ENCODE assay signal across 25 mouse cellular contexts in genomic region chr10:38575726-38576125, GRCm38 (mm10).
DNase-seq lines count a peak whose midpoint lies in the region; ATAC-seq and TF ChIP-seq lines count a peak whose summit lies in the region.
"Had no signal": no experiment of that assay in that cellular context is flagged by ENCODE, and none has a peak within 500 bp of the region (broad histone marks: within the 10 kb centered on the region; RNA-seq: fewer than 3 reads in every experiment).

No protein-coding gene starts in this region.

- H3K27me3 ChIP-seq in midbrain, embryonic 11.5 days (ENCODE audit: control insufficient read depth, insufficient read depth, low read length), result no peaks in the 10 kb centered on the region
- no peaks in the 10 kb centered on the region for H3K27me3 ChIP-seq in midbrain, embryonic 10.5 days (ENCODE audit: low read depth, poor library complexity, severe bottlenecking)
- no peaks in the 10 kb centered on the region for H3K27me3 ChIP-seq in limb, embryonic 14.5 days (ENCODE audit: control insufficient read depth, insufficient read depth, low read length)
- no peaks in the 10 kb centered on the region for H3K27me3 ChIP-seq in forebrain, embryonic 16.5 days (replicated peaks; ENCODE audit: control insufficient read depth, insufficient read depth, low read length)
- H3K27me3 ChIP-seq: embryonic facial prominence, embryonic 12.5 days; forebrain, embryonic 13.5 days; heart, embryonic 12.5 days; heart, embryonic 15.5 days; hindbrain, embryonic 13.5 days had no signal

- no peak overlapping the region for H3K4me2 ChIP-seq in midbrain, embryonic 11.5 days
- H3K4me2 ChIP-seq in limb, embryonic 14.5 days (replicated peaks; ENCODE audit: low read depth, low read length, severe bottlenecking), result no peak overlapping the region
- H3K4me2 ChIP-seq in forebrain, embryonic 16.5 days (ENCODE audit: low read length), result no peak overlapping the region
- H3K4me2 ChIP-seq: embryonic facial prominence, embryonic 12.5 days; forebrain, embryonic 13.5 days; heart, embryonic 12.5 days; heart, embryonic 15.5 days; hindbrain, embryonic 13.5 days had no signal

- H3K9ac ChIP-seq in midbrain, embryonic 11.5 days (ENCODE audit: low read length), result no peak overlapping the region
- H3K9ac ChIP-seq in limb, embryonic 14.5 days (ENCODE audit: low read depth, low read length, severe bottlenecking), result no peak overlapping the region
- H3K9ac ChIP-seq in forebrain, embryonic 16.5 days (replicated peaks; ENCODE audit: low read depth, low read length), result no peak overlapping the region
- H3K9ac ChIP-seq: embryonic facial prominence, embryonic 12.5 days; forebrain, embryonic 13.5 days; forebrain, postnatal 0 days; heart, embryonic 12.5 days; heart, embryonic 15.5 days; hindbrain, embryonic 13.5 days had no signal

- no peak for ATAC-seq in midbrain, embryonic 11.5 days (ENCODE audit: low FRiP score)
- 0 out of 2 replicates have a peak, but pooled peaks have one; percentile 26 for ATAC-seq in limb, embryonic 14.5 days (ENCODE audit: low FRiP score, low read depth)
- ATAC-seq in forebrain, embryonic 16.5 days, result no peak
- ATAC-seq: CD4-positive, CD25-positive, alpha-beta regulatory T cell, adult 4 months; forebrain, embryonic 13.5 days; forebrain, postnatal 0 days; hindbrain, embryonic 16.5 days had no signal

- no peaks in the 10 kb centered on the region for H3K36me3 ChIP-seq in midbrain, embryonic 11.5 days (ENCODE audit: control insufficient read depth, insufficient read depth, low read length)
- H3K36me3 ChIP-seq in midbrain, embryonic 10.5 days, result no peaks in the 10 kb centered on the region
- no peaks in the 10 kb centered on the region for H3K36me3 ChIP-seq in limb, embryonic 14.5 days (ENCODE audit: control insufficient read depth, insufficient read depth, low read length)
- no peaks in the 10 kb centered on the region for H3K36me3 ChIP-seq in forebrain, embryonic 16.5 days (ENCODE audit: control insufficient read depth, insufficient read depth)
- H3K36me3 ChIP-seq: embryonic facial prominence, embryonic 12.5 days; forebrain, embryonic 10.5 days; heart, embryonic 12.5 days; heart, embryonic 15.5 days; hindbrain, embryonic 10.5 days; hindbrain, embryonic 13.5 days had no signal

- WGBS in midbrain, embryonic 11.5 days, result 83% methylated on average over 1 of the region's 1 CpGs
- WGBS in midbrain, embryonic 10.5 days, result 84% methylated on average over 1 of the region's 1 CpGs
- 32% methylated on average over 1 of the region's 1 CpGs for WGBS in limb, embryonic 14.5 days
- WGBS in forebrain, embryonic 16.5 days, result 81% methylated on average over 1 of the region's 1 CpGs

- peak; percentile 53 for DNase-seq in midbrain, embryonic 11.5 days (ENCODE audit: low spot score, missing footprints)
- DNase-seq in midbrain, embryonic 10.5 days (ENCODE audit: low spot score), result no peak
- DNase-seq in limb, embryonic 14.5 days (ENCODE audit: low spot score), result peak; percentile 61
- peak; percentile 11 for DNase-seq in skeletal muscle tissue, adult 2 months (ENCODE audit: low read depth, low spot score)
- no peak for DNase-seq in left cerebral cortex, adult 18-20 months (ENCODE audit: low spot score in 2 of 2)
- DNase-seq: adrenal gland, adult 8-10 months; adrenal gland, postnatal 25 days; cerebellum, adult 18-20 months; cerebellum, adult 9-10 months; cerebellum, postnatal 14 days; forebrain, postnatal 0 days; gastrocnemius, postnatal 25 days; heart, adult 18-20 months; heart, postnatal 10 days; heart, postnatal 36 days had no signal

- no peak overlapping the region for H3K4me3 ChIP-seq in midbrain, embryonic 11.5 days (ENCODE audit: low read depth, low read length)
- H3K4me3 ChIP-seq in midbrain, embryonic 10.5 days, result no peak overlapping the region
- no peak overlapping the region for H3K4me3 ChIP-seq in limb, embryonic 14.5 days (replicated peaks; ENCODE audit: low read length)
- no peak overlapping the region for H3K4me3 ChIP-seq in forebrain, embryonic 16.5 days (replicated peaks; ENCODE audit: low read length)
- H3K4me3 ChIP-seq: embryonic facial prominence, embryonic 12.5 days; forebrain, embryonic 10.5 days; forebrain, embryonic 13.5 days; heart, embryonic 12.5 days; heart, embryonic 15.5 days; hindbrain, embryonic 10.5 days; hindbrain, embryonic 13.5 days had no signal

- no peaks in the 10 kb centered on the region for H3K9me3 ChIP-seq in midbrain, embryonic 11.5 days (ENCODE audit: control insufficient read depth, low read length)
- no peaks in the 10 kb centered on the region for H3K9me3 ChIP-seq in midbrain, embryonic 10.5 days (replicated peaks)
- no peaks in the 10 kb centered on the region for H3K9me3 ChIP-seq in limb, embryonic 14.5 days (ENCODE audit: control insufficient read depth, low read length)
- H3K9me3 ChIP-seq in forebrain, embryonic 16.5 days (ENCODE audit: control insufficient read depth, low read length), result no peaks in the 10 kb centered on the region
- H3K9me3 ChIP-seq: embryonic facial prominence, embryonic 12.5 days; forebrain, embryonic 10.5 days; forebrain, embryonic 13.5 days; heart, embryonic 12.5 days; heart, embryonic 15.5 days; hindbrain, embryonic 13.5 days had no signal

- no peak overlapping the region for H3K27ac ChIP-seq in midbrain, embryonic 11.5 days (ENCODE audit: low read depth, low read length)
- H3K27ac ChIP-seq in midbrain, embryonic 10.5 days (replicated peaks), result no peak overlapping the region
- no peak overlapping the region for H3K27ac ChIP-seq in limb, embryonic 14.5 days (replicated peaks; ENCODE audit: low read depth, low read length)
- no peak overlapping the region for H3K27ac ChIP-seq in forebrain, embryonic 16.5 days (ENCODE audit: low read length)
- H3K27ac ChIP-seq: embryonic facial prominence, embryonic 12.5 days; forebrain, embryonic 10.5 days; forebrain, embryonic 13.5 days; heart, embryonic 15.5 days; hindbrain, embryonic 10.5 days; hindbrain, embryonic 13.5 days had no signal

- no peak for TF ChIP-seq POLR2A in limb, embryonic 14.5 days (IDR thresholded peaks at IDR 0.05; ENCODE audit: borderline replicate concordance, extremely low read depth, insufficient read depth, insufficient read length)

- no peaks in the 10 kb centered on the region for H3K4me1 ChIP-seq in midbrain, embryonic 11.5 days (ENCODE audit: control insufficient read depth, insufficient read depth, low read length)
- no peaks in the 10 kb centered on the region for H3K4me1 ChIP-seq in midbrain, embryonic 10.5 days
- H3K4me1 ChIP-seq in limb, embryonic 14.5 days (ENCODE audit: control insufficient read depth, insufficient read depth, low read length), result no peaks in the 10 kb centered on the region; the same call in 1 of the 2 replicates
- H3K4me1 ChIP-seq in forebrain, embryonic 16.5 days (replicated peaks; ENCODE audit: control insufficient read depth, insufficient read depth, low read length), result no peaks in the 10 kb centered on the region
- H3K4me1 ChIP-seq: forebrain, embryonic 10.5 days; forebrain, embryonic 13.5 days; heart, embryonic 12.5 days; heart, embryonic 15.5 days; hindbrain, embryonic 10.5 days; hindbrain, embryonic 13.5 days had no signal

Comparison
In these comparisons a context has a peak if more than half of its experiments do, and no peak if none do; other contexts are left out.
1. DNase-seq: peak in midbrain, embryonic 11.5 days (single experiment), limb, embryonic 14.5 days (single experiment) and skeletal muscle tissue, adult 2 months (single experiment); none in midbrain, embryonic 10.5 days (single experiment) and left cerebral cortex, adult 18-20 months (0 of 2).